Comparison of ENCODE assay signal across 9 mouse cellular contexts in genomic region chr4:45654019-45654803, GRCm38 (mm10).
DNase-seq lines count a peak whose midpoint lies in the region; ATAC-seq lines count a peak whose summit lies in the region.
"Had no signal": no experiment of that assay in that cellular context is flagged by ENCODE, and none has a peak within 500 bp of the region (broad histone marks: within the 10 kb centered on the region; RNA-seq: fewer than 3 reads in every experiment).

No protein-coding gene starts in this region.

- H3K4me3 ChIP-seq in hindbrain, embryonic 10.5 days: peak overlapping the region; percentile 30
- no peak overlapping the region for H3K4me3 ChIP-seq in midbrain, embryonic 15.5 days
- H3K4me3 ChIP-seq: megakaryocyte, embryonic 14.5 days had no signal

- WGBS in hindbrain, embryonic 10.5 days: 2% methylated on average over 14 of the region's 14 CpGs
- 9% methylated on average over 14 of the region's 14 CpGs for WGBS in midbrain, embryonic 15.5 days

- H3K27ac ChIP-seq in hindbrain, embryonic 10.5 days: peak overlapping the region; percentile 67
- no peak overlapping the region for H3K27ac ChIP-seq in midbrain, embryonic 15.5 days

- no peak; the same call in 1 of the 2 replicates for ATAC-seq in midbrain, embryonic 15.5 days (replicated peaks)

- no peaks in the 10 kb centered on the region for H3K9me3 ChIP-seq in hindbrain, embryonic 10.5 days
- no peaks in the 10 kb centered on the region for H3K9me3 ChIP-seq in midbrain, embryonic 15.5 days

- peak overlapping the region; percentile 0; the same call in 1 of the 2 replicates for H3K4me2 ChIP-seq in midbrain, embryonic 15.5 days

- peaks cover 35% of the 10 kb centered on the region for H3K4me1 ChIP-seq in hindbrain, embryonic 10.5 days (replicated peaks)
- H3K4me1 ChIP-seq in midbrain, embryonic 15.5 days: peaks cover 9% of the 10 kb centered on the region
- H3K4me1 ChIP-seq: megakaryocyte, embryonic 14.5 days had no signal

- H3K27me3 ChIP-seq in hindbrain, embryonic 10.5 days (ENCODE audit: insufficient read depth, poor library complexity, severe bottlenecking): peaks cover 4% of the 10 kb centered on the region; the same call in 1 of the 2 replicates
- H3K27me3 ChIP-seq in midbrain, embryonic 15.5 days (replicated peaks): 0 out of 2 replicates have a peak, but pooled peaks cover 2% of the 10 kb centered on the region

- no peak overlapping the region for H3K9ac ChIP-seq in midbrain, embryonic 15.5 days

- DNase-seq in ES-CJ7 (ENCODE audit: low read depth, low spot score): peak; percentile 92
- DNase-seq in WW6 (ENCODE audit: low read depth, low spot score): peak; percentile 75
- DNase-seq in hindbrain, embryonic 10.5 days (ENCODE audit: low spot score): peak; percentile 71
- no peak for DNase-seq in layer of hippocampus, postnatal 25 days (ENCODE audit: extremely low spot score in 1 of 2, low spot score in 1 of 2)
- no peak for DNase-seq in spleen, postnatal 14 days (ENCODE audit: low spot score in 2 of 2)
- no peak for DNase-seq in cerebellum, adult 18-20 months
- DNase-seq in cerebellum, adult 8-10 months: no peak

- no peaks in the 10 kb centered on the region for H3K36me3 ChIP-seq in hindbrain, embryonic 10.5 days
- no peaks in the 10 kb centered on the region for H3K36me3 ChIP-seq in midbrain, embryonic 15.5 days (replicated peaks)

Comparison
In these comparisons a context has a peak if more than half of its experiments do, and no peak if none do; other contexts are left out.
1. DNase-seq: peak in ES-CJ7 (single experiment), WW6 (single experiment) and hindbrain, embryonic 10.5 days (single experiment); none in layer of hippocampus, postnatal 25 days (0 of 2), spleen, postnatal 14 days (0 of 2), cerebellum, adult 18-20 months (0 of 2) and cerebellum, adult 8-10 months (single experiment).